Mouse (Mus musculus) neural tube, embryonic 10.5 days (tissue): ENCODE results near the gene Golm1.
"Not testable (repeated sequence)": the region's sequence is repeated elsewhere in the genome, so short reads cannot be mapped to it uniquely, and the experiment has no call there.

Experiments used
- DNase-seq: peaks from one replicate; pipeline ENCODE4 v3.0.0-alpha.2; 2017; ENCODE audit warnings: low spot score; ENCODE audit errors: extremely low spot score

The Golm1 gene

GRCm38 (mm10) chr13:59592630-59593029 lies 83.0 kb downstream of the Golm1 start:
- no peak for DNase-seq

- not testable (repeated sequence) for DNase-seq
Observed at GRCm38 (mm10) chr13:59592058-59592457, 83.6 kb downstream of the Golm1 start.

GRCm38 (mm10) chr13:59590691-59591090 lies 84.9 kb downstream of the Golm1 start:
- no peak for DNase-seq

GRCm38 (mm10) chr13:59589672-59590071 lies 85.9 kb downstream of the Golm1 start:
- DNase-seq = no peak

- DNase-seq = no peak
Observed at GRCm38 (mm10) chr13:59587201-59587600, 88.4 kb downstream of the Golm1 start.

- DNase-seq = no peak
Observed at GRCm38 (mm10) chr13:59585648-59586005, 90.0 kb downstream of the Golm1 start.

- peak; percentile 100 for DNase-seq
Observed at GRCm38 (mm10) chr13:59584947-59585647, 90.5 kb downstream of the Golm1 start, which contains the start of the genes Agtpbp1 and Naa35. Gene Agtpbp1 (minus strand): TSS chr13:59585227. Gene Naa35 (plus strand): TSS chr13:59585259.
